Mouse (Mus musculus) liver, embryonic 15.5 days (tissue): ENCODE results near the gene Snrpa. TPM values are rescaled to one million over a fixed set of nuclear protein-coding genes. Genes with fewer than 3 reads are reported as not detected.

ENCODE experiments used
- ATAC-seq: fragments of 200-750 bp; cut with Nextera tagmentation; 2 replicates; pipeline ENCODE4 v1.8.0; 2017; ENCODE audit warnings: moderate number of reproducible peaks, mild to moderate bottlenecking, moderate library complexity; ENCODE audit not compliant: insufficient read depth
- H3K27ac ChIP-seq: fragments of 300-500 bp; sonication (generic); replicated peaks from 2 replicates; pipeline ENCODE4 v1.5.1; 2015; ENCODE audit warnings: mild to moderate bottlenecking, inconsistent platforms
- H3K27me3 ChIP-seq: fragments of 300-500 bp; sonication (generic); 2 replicates; pipeline ENCODE4 v1.6.1; 2015; ENCODE audit warnings: mild to moderate bottlenecking, inconsistent platforms
- H3K36me3 ChIP-seq: fragments of 300-500 bp; sonication (generic); replicated peaks from 2 replicates; pipeline ENCODE4 v1.6.1; 2015; ENCODE audit warnings: moderate library complexity, mild to moderate bottlenecking, inconsistent platforms
- H3K4me1 ChIP-seq: fragments of 300-500 bp; sonication (generic); replicated peaks from 2 replicates; pipeline ENCODE4 v1.6.1; 2015; ENCODE audit warnings: inconsistent platforms
- H3K4me2 ChIP-seq: fragments of 300-500 bp; sonication (generic); 2 replicates; pipeline ENCODE4 v1.6.1; 2015; ENCODE audit warnings: moderate library complexity, mild to moderate bottlenecking, inconsistent platforms
- H3K4me3 ChIP-seq: fragments of 300-500 bp; sonication (generic); replicated peaks from 2 replicates; pipeline ENCODE4 v1.5.1; 2015; ENCODE audit warnings: mild to moderate bottlenecking, inconsistent platforms
- H3K9ac ChIP-seq: fragments of 300-500 bp; sonication (generic); 2 replicates; pipeline ENCODE4 v1.6.1; 2015; ENCODE audit warnings: moderate library complexity, mild to moderate bottlenecking, inconsistent platforms
- H3K9me3 ChIP-seq: fragments of 300-500 bp; sonication (generic); replicated peaks from 2 replicates; pipeline ENCODE4 v1.6.1; 2016; ENCODE audit warnings: inconsistent platforms
- WGBS: fragments of 180-500 bp; shearing (Covaris S2); methylation state at CpG from one replicate; pipeline ENCODE4 v1.1.7; 2015; ENCODE audit warnings: mixed read lengths; ENCODE audit not compliant: insufficient replicate concordance; 5-methylcytosine and 5-hydroxymethylcytosine counted together
- microRNA counts: library from miRNA; unstranded; fragments of <30 nt; microRNA quantifications from one replicate; lab custom pipeline; 2016
- microRNA-seq: library from miRNA; unstranded; fragments of <30 nt; microRNA quantifications from one replicate; pipeline ENCODE4, GENCODE M21; 2016
- polyA plus RNA-seq: library from polyadenylated mRNA; unstranded; fragments of >200 nt; fragmentation: Nextera tagmentation; extraction: Ambion mirVana; gene quantifications from 2 replicates; pipeline ENCODE4 v1.2.1, GENCODE M21; 2015

Snrpa gene
- polyA plus RNA-seq, 1 experiment from 2014 or later = 79.3 TPM

DNA sequence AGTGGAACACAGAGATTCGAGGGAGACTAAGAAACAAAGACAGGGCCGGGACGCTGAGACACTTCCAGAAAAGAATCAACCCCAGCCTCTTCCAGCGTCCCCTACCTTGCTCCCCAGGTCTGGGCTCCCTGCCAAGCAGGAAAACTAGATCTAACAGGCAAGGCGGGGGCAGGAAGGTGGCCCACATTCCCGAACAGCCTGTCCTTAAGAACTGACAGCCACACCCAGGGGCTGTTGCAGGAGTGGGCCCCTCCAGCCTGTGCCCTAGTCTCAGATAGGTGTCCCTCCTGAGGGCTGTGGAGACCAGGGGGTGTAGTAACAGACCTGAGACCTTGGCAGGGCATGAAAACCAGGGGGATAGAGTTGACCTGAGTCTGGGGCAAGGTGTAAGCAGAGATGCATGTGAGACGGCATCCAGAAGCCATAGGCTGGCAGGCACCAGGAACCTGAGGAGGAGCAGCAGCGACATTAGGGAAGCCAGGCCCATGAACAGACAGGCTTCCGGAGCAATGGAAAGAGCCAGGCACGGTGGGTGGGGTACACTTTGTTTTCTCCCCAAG, 42.8 kb downstream of the Snrpa start, which contains the start of gene Cyp2t4:
Gene Cyp2t4, plus strand, starts transcription at position 510 of the 560 bp plus-strand sequence.
- no peak within 1 kb of the TSS for H3K9ac ChIP-seq
- H3K36me3 ChIP-seq = peaks cover 11% of the 10 kb centered on the region
- H3K4me3 ChIP-seq = no peak within 1 kb of the TSS
- no peak within 1 kb of the TSS for H3K4me2 ChIP-seq
- H3K4me1 ChIP-seq = no peaks in the 10 kb centered on the region
- H3K27ac ChIP-seq = no peak within 1 kb of the TSS
- ATAC-seq = no peak
- no peaks in the 10 kb centered on the region for H3K27me3 ChIP-seq
- 61% methylated on average over 10 of the region's 10 CpGs for WGBS
- no peaks in the 10 kb centered on the region for H3K9me3 ChIP-seq

MicroRNAs encoded within 50 kb of the gene (microRNA counts, 519-probe panel; counts per million panel counts)
- microRNA mmu-miR-1191 (lab: Ali Mortazavi, UCI) = not detected

Small RNA genes lying within 50 kb of the gene (microRNA-seq; reads per million reads assigned to microRNA genes)
- 10.7 reads per million, percentile 27 among the genes with 10 or more reads in this experiment for gene Mir1191
- 1.0 reads per million for gene Mir3101

Other genes with a start within 250 kb of the Snrpa start
- 9.1 and 10.7 TPM in 2 replicates for gene Cyp2a12, start 167.2 kb downstream of the Snrpa start, polyA plus RNA-seq
- 1.3 and 1.9 TPM in 2 replicates for gene Cyp2f2, start 76.4 kb downstream of the Snrpa start, polyA plus RNA-seq
- not detected in 2 replicates for gene Cyp2t4, start 42.6 kb downstream of the Snrpa start, polyA plus RNA-seq
- 29.2 and 37.3 TPM in 2 replicates for gene Egln2, start 29.5 kb downstream of the Snrpa start, polyA plus RNA-seq
- 21.2 and 23.0 TPM in 2 replicates for gene Rab4b, start 17.4 kb downstream of the Snrpa start, polyA plus RNA-seq
- not detected in 2 replicates for gene Gm21983, start 15.2 kb downstream of the Snrpa start, polyA plus RNA-seq
- 0.61 and 1.5 TPM in 2 replicates for gene Mia, start 15.1 kb downstream of the Snrpa start, polyA plus RNA-seq
- 0.79 and 1.0 TPM in 2 replicates for gene BC024978, start 490 bp downstream of the Snrpa start, polyA plus RNA-seq
- gene Itpkc, start 32.4 kb upstream of the Snrpa start, polyA plus RNA-seq = 1.7 and 2.1 TPM in 2 replicates
- gene Coq8b, start 36.8 kb upstream of the Snrpa start, polyA plus RNA-seq = 23.8 and 26.5 TPM in 2 replicates
- 2.0 and 2.6 TPM in 2 replicates for gene Numbl, start 62.2 kb upstream of the Snrpa start, polyA plus RNA-seq
- 4.6 and 7.8 TPM in 2 replicates for gene Ltbp4, start 141.4 kb upstream of the Snrpa start, polyA plus RNA-seq
- gene Shkbp1, start 159.7 kb upstream of the Snrpa start, polyA plus RNA-seq = 16.4 and 18.6 TPM in 2 replicates
- 0.28 TPM in 1 of 2 replicates, not detected in the other for gene Gm20479, start 161.1 kb upstream of the Snrpa start, polyA plus RNA-seq